Mouse (Mus musculus) heart, postnatal 14 days (tissue): ENCODE results near the gene Wbp1. TPM values are rescaled to one million over a fixed set of nuclear protein-coding genes. Genes with fewer than 3 reads are reported as not detected.
A peak's percentile ranks its signal among the peaks of the same experiment; 100 is the strongest.

Experiments
- DNase-seq, 2 experiments: peaks; one replicate each; pipeline ENCODE4 v3.0.0; 2021 to 2022
- intact Hi-C: fragments of 180-260 bp; cut with DNase I; formaldehyde crosslinking; loops from one replicate; pipeline ENCODE4 v1.15.1; 2025
- total RNA-seq, 2 experiments: library from RNA; stranded (reverse); gene quantifications; 2 replicates each; pipeline ENCODE4 v1.2.3; 2021

The Wbp1 gene
- total RNA-seq, 2 experiments from 2014 or later = 72.4 to 80.1 TPM

DNA sequence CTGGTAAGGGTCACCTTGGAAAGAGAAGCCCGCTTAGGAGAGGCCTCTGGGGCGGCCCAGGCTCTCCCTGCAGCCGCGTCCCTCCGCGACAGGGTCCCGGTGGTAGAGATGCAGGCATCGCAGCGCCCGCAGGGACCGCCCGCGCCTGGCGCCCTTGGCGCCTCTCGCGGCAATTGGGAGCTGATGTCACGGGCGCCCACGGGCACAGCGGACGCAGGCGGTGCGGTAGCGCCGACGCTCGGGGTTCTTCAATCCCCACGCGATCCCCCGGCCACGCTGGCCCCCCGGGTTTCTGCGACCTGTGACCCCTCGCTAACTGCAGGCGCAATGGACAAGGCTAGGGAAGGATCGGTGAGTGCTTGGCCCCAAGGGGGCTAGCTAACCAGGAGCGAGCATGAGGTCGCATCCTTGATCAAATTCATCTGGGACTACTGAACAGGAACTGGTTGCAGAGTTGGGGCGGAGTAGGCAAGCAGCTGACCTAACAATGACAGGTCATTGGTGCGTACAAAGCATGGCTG is 20.9 kb upstream of the Wbp1 start:
- intact Hi-C loops = no loop called here
- DNase-seq = peak in 1 of 2 experiments; percentile 38

GRCm38 (mm10) chr6:83141636-83142035 is 20.3 kb upstream of the Wbp1 start:
- intact Hi-C loops = no loop called here
- DNase-seq = peak in 1 of 2 experiments; percentile 44

GRCm38 (mm10) chr6:83140044-83140443 is 18.7 kb upstream of the Wbp1 start:
- intact Hi-C loops = no loop called here
- no peak for DNase-seq

- intact Hi-C loops = no loop called here
- DNase-seq = no peak
These were observed 16.7 kb upstream of the Wbp1 start for GRCm38 (mm10) chr6:83138056-83138455.

- intact Hi-C loops = loop anchor here (2.0 kb wide), 1 partner anchor 19 kb away; the partner anchor contains the start of genes 1700003E16Rik and Wdr54
- DNase-seq = peak; percentile 89 to 92
These were observed 16.2 kb upstream of the Wbp1 start for GRCm38 (mm10) chr6:83137576-83137950.

DNA sequence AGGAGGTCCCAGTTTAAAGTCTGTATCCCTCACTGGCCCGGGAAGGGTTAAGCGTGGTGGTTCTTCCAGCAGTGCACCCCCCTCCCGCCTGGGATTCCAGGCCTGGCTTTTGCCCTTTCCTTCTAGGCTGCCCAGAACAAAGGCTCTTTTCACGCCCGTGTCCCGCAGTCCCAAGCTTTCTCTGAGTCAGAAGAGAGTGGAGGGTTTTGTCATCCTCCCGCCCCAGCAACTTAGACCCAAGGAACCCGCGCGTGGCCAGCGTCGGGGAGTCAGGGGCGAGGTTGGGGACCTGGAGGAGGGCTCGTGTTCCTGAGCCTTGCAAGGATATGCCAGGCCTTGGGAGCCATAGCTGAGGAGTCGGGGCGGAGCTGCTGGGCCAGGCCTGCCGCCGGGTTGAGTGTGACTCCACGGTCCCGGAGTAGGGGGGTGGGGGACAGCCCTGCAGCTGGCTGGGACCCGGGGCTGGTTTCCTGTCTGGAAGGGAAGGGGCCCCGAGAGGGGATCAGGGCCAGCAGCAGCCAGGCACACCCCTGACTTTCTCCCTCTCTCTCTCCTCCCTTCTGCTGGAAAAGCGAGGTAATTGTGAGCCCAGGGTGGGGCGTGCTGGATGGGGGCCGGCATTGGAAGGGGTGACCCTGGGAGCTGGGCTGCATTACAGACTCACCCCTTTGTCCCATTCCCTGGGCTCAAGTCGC is 15.7 kb upstream of the Wbp1 start:
- DNase-seq = peak; percentile 79 to 80
- intact Hi-C loops = loop anchor here (2.0 kb wide), 1 partner anchor 20 kb away; the partner anchor contains the start of genes 1700003E16Rik and Wdr54

DNA sequence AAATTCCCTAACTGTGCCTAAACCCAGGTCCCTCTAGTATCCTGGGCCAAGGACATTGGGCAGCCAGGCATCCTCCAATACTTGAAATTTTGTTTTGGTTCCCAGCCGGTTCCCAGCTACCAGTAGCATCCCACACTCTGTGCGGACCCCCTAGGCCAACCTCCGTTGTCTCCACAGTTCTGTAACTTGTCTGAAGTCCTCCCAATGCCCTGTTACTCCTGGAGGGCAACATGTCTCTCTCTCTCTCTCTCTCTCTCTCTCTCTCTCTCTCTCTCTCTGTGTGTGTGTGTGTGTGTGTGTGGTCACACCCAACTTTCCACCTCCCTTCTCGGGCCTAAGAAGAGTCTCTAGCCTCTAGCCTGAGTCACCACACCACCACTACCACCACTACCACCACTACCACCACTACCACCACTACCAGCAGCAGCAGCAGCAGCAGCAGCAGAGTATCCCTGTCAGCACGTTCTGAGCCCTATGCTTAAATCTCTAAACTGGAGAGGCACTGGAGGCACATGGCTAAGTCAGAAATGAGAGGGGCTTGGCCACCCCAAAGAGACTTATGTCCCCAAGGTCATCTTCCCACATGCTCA is 15.0 kb upstream of the Wbp1 start:
- no peak for DNase-seq
- intact Hi-C loops = loop anchor here (2.0 kb wide), 1 partner anchor 20 kb away; the partner anchor contains the start of genes 1700003E16Rik and Wdr54

DNA sequence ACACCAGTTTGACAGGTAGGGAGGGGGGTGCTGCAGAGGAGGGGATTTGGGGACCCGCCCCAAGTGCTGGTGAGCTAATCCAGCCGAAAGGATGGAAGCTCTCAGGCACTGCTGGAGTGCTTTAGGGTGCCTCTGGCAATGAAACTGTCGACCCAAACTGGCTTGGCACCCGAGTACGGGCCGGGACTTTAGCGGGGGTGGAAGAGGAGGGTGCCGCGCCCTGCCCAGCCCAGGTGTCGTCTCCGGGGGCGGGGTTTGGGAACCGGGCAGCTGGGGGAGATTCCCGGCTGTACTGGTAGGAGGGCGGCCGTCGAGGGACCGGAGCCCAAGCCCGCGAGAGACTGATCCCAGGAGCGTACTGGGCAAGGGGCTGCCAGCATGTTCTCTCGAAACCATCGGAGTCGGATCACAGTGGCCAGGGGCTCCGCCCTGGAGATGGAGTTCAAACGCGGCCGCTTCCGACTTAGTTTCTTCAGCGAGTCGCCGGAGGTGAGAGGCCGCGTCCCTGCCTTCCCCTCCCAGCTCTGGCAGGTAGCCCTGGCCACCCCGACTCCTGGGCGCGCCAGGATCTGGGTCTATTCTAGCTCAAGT is 14.3 kb upstream of the Wbp1 start:
- intact Hi-C loops = loop anchor here (2.0 kb wide), 1 partner anchor 21 kb away; the partner anchor contains the start of genes 1700003E16Rik and Wdr54
- peak; percentile 44 to 50 for DNase-seq

- no peak for DNase-seq
- intact Hi-C loops = no loop called here
These were observed 13.7 kb upstream of the Wbp1 start, which contains the start of gene Rtkn for GRCm38 (mm10) chr6:83134951-83135513. TSS of gene Rtkn (plus strand) at chr6:83135463.

DNA sequence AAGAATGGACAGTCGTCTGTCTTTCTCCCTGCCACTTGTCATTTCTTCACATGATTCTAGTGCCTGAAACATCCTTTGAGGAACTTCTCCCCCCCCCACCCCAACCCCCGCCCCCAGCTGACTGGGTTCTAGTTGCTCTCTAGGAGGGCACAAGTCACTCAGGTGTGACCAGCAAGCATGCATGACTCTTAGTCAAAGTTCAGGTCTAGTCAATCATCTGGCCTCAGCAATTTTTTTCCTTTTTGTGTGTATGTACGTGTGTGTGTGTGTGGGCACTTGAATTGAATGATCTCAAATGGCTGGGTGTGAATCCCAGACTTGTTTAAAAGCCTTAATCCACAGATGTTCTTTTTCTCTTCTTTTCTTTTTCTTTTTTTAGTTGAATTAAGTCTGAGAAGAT is 12.9 kb upstream of the Wbp1 start:
- DNase-seq = no peak
- intact Hi-C loops = no loop called here

GRCm38 (mm10) chr6:83132176-83132919 is 11.0 kb upstream of the Wbp1 start:
- intact Hi-C loops = no loop called here
- DNase-seq = no peak

DNA sequence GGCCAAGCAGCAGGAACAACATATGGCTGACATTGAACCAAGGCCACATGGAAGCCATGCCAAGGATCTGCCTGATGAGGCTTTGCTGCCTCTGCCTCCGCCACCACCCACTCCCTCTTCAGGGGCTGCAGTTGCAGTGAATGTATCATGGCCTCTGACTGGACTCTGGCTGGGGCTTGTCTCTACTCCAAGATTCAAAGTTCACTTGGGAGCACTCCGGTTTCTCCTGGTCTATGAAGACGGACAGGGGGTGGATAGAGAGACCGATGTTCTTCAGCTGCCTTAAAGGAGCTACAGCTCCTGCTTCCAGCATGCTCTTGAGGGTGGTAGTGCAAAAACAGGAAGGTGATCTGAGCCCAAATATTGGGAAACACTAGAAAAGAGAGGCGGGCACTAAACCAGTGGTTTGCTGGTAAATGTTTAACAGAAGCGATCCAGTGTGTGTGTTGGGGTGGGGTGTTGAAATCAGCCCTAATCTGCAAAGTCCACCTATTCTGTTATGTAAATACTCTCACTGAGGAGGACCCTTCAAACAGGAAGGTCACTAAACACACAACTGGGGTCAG is 10.2 kb upstream of the Wbp1 start:
- no peak for DNase-seq
- intact Hi-C loops = no loop called here

DNA sequence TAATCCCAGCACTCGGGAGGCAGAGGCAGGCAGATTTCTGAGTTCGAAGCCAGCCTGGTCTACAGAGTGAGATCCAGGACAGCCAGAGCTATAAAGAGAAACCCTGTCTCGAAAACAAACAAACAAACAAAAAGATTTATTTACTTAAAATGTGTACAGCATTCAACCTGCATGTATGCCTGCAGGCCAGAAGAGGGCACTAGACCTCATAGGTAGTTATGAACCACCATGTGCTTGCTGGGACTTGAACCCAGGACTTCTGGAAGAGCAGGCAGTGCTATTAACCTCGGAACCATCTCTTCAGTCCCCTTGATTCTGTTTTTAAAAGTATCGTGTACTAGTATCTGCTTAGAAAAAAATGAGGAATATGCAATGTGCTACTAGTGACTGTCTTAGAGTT is 6.1 kb upstream of the Wbp1 start:
- intact Hi-C loops = no loop called here
- no peak for DNase-seq

DNA sequence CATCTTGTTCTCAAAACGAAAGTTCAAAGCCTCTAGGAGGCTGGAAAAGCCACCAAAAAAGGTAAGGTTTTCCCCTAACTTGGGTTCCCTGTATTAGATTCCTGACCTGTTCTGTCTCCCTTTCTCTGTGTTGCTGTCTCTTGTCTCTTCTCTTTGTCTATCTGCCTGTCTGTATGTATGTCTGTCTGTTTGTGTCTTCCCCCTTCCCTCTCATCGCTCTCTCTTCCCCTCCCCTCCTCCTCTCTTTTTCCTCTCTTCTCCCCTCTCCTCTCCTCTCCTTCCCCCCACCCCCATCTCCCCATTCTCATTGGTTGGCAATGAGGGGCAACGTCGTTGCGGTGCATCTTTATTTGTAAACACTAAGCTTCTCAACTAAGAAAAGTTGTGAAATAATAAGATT is 4.0 kb upstream of the Wbp1 start, which contains the start of gene Ino80b:
Gene Ino80b, minus strand, starts transcription at position 101 of the 400 bp plus-strand sequence.
- intact Hi-C loops = no loop called here
- no peak for DNase-seq

DNA sequence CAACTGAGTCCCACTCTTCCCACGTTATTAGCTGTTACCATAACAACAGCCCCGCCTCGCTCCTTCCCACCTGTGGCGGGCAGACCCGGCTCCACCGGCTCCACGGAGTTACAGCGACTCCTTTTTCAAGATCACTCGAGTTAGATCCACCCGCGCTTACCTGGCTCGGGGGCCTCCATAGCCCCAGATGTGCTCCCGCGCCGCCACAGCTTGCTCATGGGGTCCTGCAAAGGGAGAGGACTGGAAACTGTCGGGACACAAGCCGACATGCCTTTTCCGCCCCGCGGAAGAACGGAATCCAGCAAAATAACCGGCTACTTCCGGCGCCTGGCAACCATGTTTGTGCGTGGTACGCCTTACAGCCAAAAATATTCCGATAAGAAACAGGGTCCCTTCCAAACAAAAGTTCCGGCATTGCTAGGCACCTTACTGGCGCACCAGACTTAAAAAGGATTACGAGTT is 3.5 kb upstream of the Wbp1 start:
- DNase-seq = peak; percentile 89 to 95
- intact Hi-C loops = no loop called here

GRCm38 (mm10) chr6:83122961-83123360 is 1.6 kb upstream of the Wbp1 start:
- intact Hi-C loops = no loop called here
- no peak for DNase-seq

DNA sequence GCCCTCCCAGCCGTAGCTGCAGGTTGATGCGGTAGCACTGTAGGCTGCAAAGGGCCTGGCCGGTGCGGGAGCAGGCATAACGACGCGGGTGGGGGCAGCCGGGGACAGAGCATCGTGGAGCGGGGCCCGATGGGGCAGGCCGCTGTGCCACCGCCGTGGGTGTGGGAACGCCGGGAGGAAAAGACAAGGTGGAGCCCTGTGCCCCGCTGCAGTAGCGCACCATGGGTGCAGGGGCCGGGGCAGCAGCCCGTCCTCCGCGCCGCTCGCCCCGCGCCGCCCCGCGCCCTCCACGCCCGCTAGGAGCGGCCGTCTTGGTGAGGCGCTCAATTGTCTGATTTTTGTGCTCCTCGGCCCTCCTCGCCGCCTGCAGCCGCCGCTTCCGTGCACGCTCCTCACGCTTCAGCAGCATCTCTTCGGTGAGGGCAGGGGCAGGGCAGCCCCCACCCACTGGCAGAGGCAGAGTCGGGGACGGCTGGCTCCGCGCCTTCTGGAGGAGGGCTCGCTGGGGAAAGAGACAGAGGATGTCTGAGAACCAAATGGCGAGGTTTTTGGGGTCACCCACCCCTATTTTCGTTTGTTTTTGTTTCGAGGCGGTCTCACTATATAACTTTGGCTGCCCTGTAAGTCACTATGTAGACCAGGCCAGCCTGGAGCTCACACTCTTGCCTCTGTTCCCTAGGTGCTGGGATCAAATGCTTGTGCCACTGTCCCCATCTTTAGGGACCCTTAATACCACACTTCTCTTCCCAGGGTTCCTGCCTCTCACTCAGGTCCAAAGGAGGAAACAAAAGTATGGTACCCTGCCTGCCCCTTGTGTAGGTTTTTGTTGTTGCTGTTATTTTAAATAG is 728 bp upstream of the Wbp1 start:
- no peak for DNase-seq
- intact Hi-C loops = no loop called here

- intact Hi-C loops = loop anchor here (5.0 kb wide), 1 partner anchor 148 kb away; no protein-coding TSS in a partner anchor
- no peak for DNase-seq
These were observed 1.7 kb downstream of the Wbp1 start for GRCm38 (mm10) chr6:83119734-83120051.
